Mouse (Mus musculus) E14TG2a.4 (cell line): ENCODE measurements around the gene Cog8.
"Not testable (repeated sequence)": the region's sequence is repeated elsewhere in the genome, so short reads cannot be mapped to it uniquely, and the experiment has no call there.

Experiments
- CTCF ChIP-seq: conservative IDR thresholded peaks from 2 replicates; pipeline ENCODE4 v1.5.1; 2014; ENCODE audit warnings: low read length
- NANOG ChIP-seq: IDR thresholded peaks from 2 replicates; pipeline ENCODE4 v1.6.1; 2014; ENCODE audit warnings: borderline replicate concordance, low read length, mixed read lengths
- POU5F1 ChIP-seq: IDR thresholded peaks from 2 replicates; pipeline ENCODE4 v1.6.1; 2014; ENCODE audit warnings: low read length, borderline replicate concordance

GRCm38 (mm10) chr8:106996339-106996738 is 60.1 kb downstream of the Cog8 start:
- TF ChIP-seq CTCF, result peak; percentile 33; the same call in 1 of the 2 replicates
- TF ChIP-seq NANOG, POU5F1: not testable (repeated sequence)
